Mouse (Mus musculus) forebrain, embryonic 14.5 days (tissue): ENCODE measurements around the gene Obox3. TPM values are rescaled to one million over a fixed set of nuclear protein-coding genes. Genes with fewer than 3 reads are reported as not detected.
"Not testable (repeated sequence)": the region's sequence is repeated elsewhere in the genome, so short reads cannot be mapped to it uniquely, and the experiment has no call there.

ENCODE experiments used
- ATAC-seq: fragments of 200-750 bp; cut with Nextera tagmentation; 2 replicates; pipeline ENCODE4 v1.8.0; 2017; ENCODE audit warnings: mild to moderate bottlenecking, moderate library complexity
- DNase-seq: peaks from one replicate; pipeline ENCODE4 v3.0.0-alpha.2; 2015; ENCODE audit warnings: low spot score
- H3K27ac ChIP-seq: fragments of 300-500 bp; sonication (generic); 2 replicates; pipeline ENCODE4 v1.5.1; 2014; ENCODE audit warnings: low read depth, mild to moderate bottlenecking, control low read depth, low read length, moderate library complexity
- H3K27me3 ChIP-seq: fragments of 300-500 bp; sonication (generic); replicated peaks from 2 replicates; pipeline ENCODE4 v1.6.1; 2014; ENCODE audit warnings: low read length, control low read depth, mixed read lengths; ENCODE audit not compliant: control insufficient read depth, insufficient read depth
- H3K36me3 ChIP-seq: fragments of 300-500 bp; sonication (generic); 2 replicates; pipeline ENCODE4 v1.6.1; 2014; ENCODE audit warnings: low read length, control low read depth; ENCODE audit not compliant: control insufficient read depth, insufficient read depth
- H3K4me1 ChIP-seq: fragments of 300-500 bp; sonication (generic); 2 replicates; pipeline ENCODE4 v1.6.1; 2014; ENCODE audit warnings: antibody characterized with exemption, low read length, control low read depth; ENCODE audit not compliant: control insufficient read depth, insufficient read depth
- H3K4me2 ChIP-seq: fragments of 300-500 bp; sonication (generic); 2 replicates; pipeline ENCODE4 v1.6.1; 2014; ENCODE audit warnings: mild to moderate bottlenecking, control low read depth, low read length
- H3K4me3 ChIP-seq: fragments of 300-500 bp; sonication (generic); 2 replicates; pipeline ENCODE4 v1.5.1; 2014; ENCODE audit warnings: low read depth, low read length, control low read depth
- H3K9ac ChIP-seq: fragments of 300-500 bp; sonication (generic); 2 replicates; pipeline ENCODE4 v1.6.1; 2014; ENCODE audit warnings: mild to moderate bottlenecking, low read length, control low read depth, moderate library complexity
- H3K9me3 ChIP-seq: fragments of 300-500 bp; sonication (generic); replicated peaks from 2 replicates; pipeline ENCODE4 v1.6.1; 2016; ENCODE audit warnings: low read length, control low read depth, mixed read lengths; ENCODE audit not compliant: control insufficient read depth
- WGBS: fragments of 180-500 bp; shearing (Covaris S2); extraction: QIAGEN DNeasy Blood & Tissue Kit; methylation state at CpG from one replicate; pipeline ENCODE4 v1.1.7; 2014; 5-methylcytosine and 5-hydroxymethylcytosine counted together
- polyA plus RNA-seq: library from polyadenylated mRNA; unstranded; fragments of >200 nt; fragmentation: Nextera tagmentation; extraction: Ambion mirVana; gene quantifications from 2 replicates; pipeline ENCODE4 v1.2.1, GENCODE M21; 2014

Gene Obox3
- not detected in 2 replicates for polyA plus RNA-seq

- H3K4me3 ChIP-seq, H3K4me1 ChIP-seq, H3K9me3 ChIP-seq, H3K27ac ChIP-seq, H3K9ac ChIP-seq, ATAC-seq, H3K4me2 ChIP-seq, H3K36me3 ChIP-seq, H3K27me3 ChIP-seq, DNase-seq: not testable (repeated sequence)
- WGBS, result 22% methylated on average over 1 of the region's 1 CpGs
Measured at GRCm38 (mm10) chr7:15639802-15640201, at the start of gene Obox3. Obox3 (minus strand) TSS chr7:15639902.

GRCm38 (mm10) chr7:15509411-15509810 lies 130.3 kb downstream of the Obox3 start:
- not testable (repeated sequence) for H3K27me3 ChIP-seq, H3K36me3 ChIP-seq, H3K9me3 ChIP-seq, DNase-seq, H3K27ac ChIP-seq, H3K4me3 ChIP-seq, H3K9ac ChIP-seq, H3K4me2 ChIP-seq, ATAC-seq, H3K4me1 ChIP-seq
- 86% methylated on average over 4 of the region's 5 CpGs for WGBS

Other genes starting within 250 kb of the Obox3 start
- not detected in 2 replicates for gene Obox5, start 110.2 kb upstream of the Obox3 start, polyA plus RNA-seq
- not detected in 2 replicates for gene Obox6, start 199.8 kb upstream of the Obox3 start, polyA plus RNA-seq
- gene Crx, start 240.1 kb upstream of the Obox3 start, polyA plus RNA-seq, result 0.09 TPM in 1 of 2 replicates, not detected in the other
- not detected in 2 replicates for gene Crxos, start 242.7 kb upstream of the Obox3 start, polyA plus RNA-seq